Mouse (Mus musculus) B cell, adult 62 days (primary cell): ENCODE measurements around the gene Stk4. TPM values are rescaled to one million over a fixed set of nuclear protein-coding genes. Genes with fewer than 3 reads are reported as not detected.

Experiments
- total RNA-seq: library from RNA; stranded (reverse); gene quantifications from 4 replicates; pipeline ENCODE4 v1.2.4, GENCODE M21; 2023

Gene Stk4
- total RNA-seq = 229 to 235 TPM (median 230 TPM) in 4 replicates

GRCm38 (mm10) chr2:164070142-164070764 lies at the start of gene Stk4:
TSS of gene Stk4 (plus strand) at chr2:164070322.

GRCm38 (mm10) chr2:164025150-164025549 lies 45.0 kb upstream of the Stk4 start, which contains the start of gene Pabpc1l:
TSS of gene Pabpc1l (plus strand) at chr2:164025450.

GRCm38 (mm10) chr2:164070765-164071436 lies 779 bp downstream of the Stk4 start, which contains the start of gene Tomm34:
TSS of gene Tomm34 (minus strand) at chr2:164071169.

GRCm38 (mm10) chr2:164170902-164171301 lies 100.8 kb downstream of the Stk4 start, which contains the start of gene Kcns1:
TSS of gene Kcns1 (minus strand) at chr2:164171113.

GRCm38 (mm10) chr2:164182692-164183255 lies 112.7 kb downstream of the Stk4 start, which contains the start of gene Wfdc5:
TSS of gene Wfdc5 (minus strand) at chr2:164182742.

GRCm38 (mm10) chr2:164190576-164190975 lies 120.5 kb downstream of the Stk4 start, which contains the start of gene Wfdc12:
TSS of gene Wfdc12 (minus strand) at chr2:164190608.

GRCm38 (mm10) chr2:164199626-164200327 lies 129.7 kb downstream of the Stk4 start, which contains the start of gene Wfdc15a:
TSS of gene Wfdc15a (minus strand) at chr2:164200130.

Other genes starting within 250 kb of the Stk4 start
- gene Ccn5, start 249.5 kb upstream of the Stk4 start, total RNA-seq = not detected in 4 replicates
- gene Kcnk15, start 216.7 kb upstream of the Stk4 start, total RNA-seq = not detected in 4 replicates
- gene Rims4, start 151.6 kb upstream of the Stk4 start, total RNA-seq = not detected in 4 replicates
- 90.8 to 97.9 TPM (median 94.7 TPM) in 4 replicates for gene Ywhab, start 75.4 kb upstream of the Stk4 start, total RNA-seq
- gene Pabpc1l, start 44.9 kb upstream of the Stk4 start, total RNA-seq = 2.1 to 5.3 TPM (median 4.1 TPM) in 4 replicates
- gene Tomm34, start 847 bp downstream of the Stk4 start, total RNA-seq = 69.8 to 74.2 TPM (median 71.3 TPM) in 4 replicates
- not detected in 4 replicates for gene Kcns1, start 100.8 kb downstream of the Stk4 start, total RNA-seq
- not detected in 4 replicates for gene Wfdc5, start 112.4 kb downstream of the Stk4 start, total RNA-seq
- not detected in 4 replicates for gene Wfdc12, start 120.3 kb downstream of the Stk4 start, total RNA-seq
- not detected in 4 replicates for gene Wfdc15a, start 129.8 kb downstream of the Stk4 start, total RNA-seq
- not detected in 4 replicates for gene Wfdc15b, start 151.3 kb downstream of the Stk4 start, total RNA-seq
- not detected in 4 replicates for gene Svs2, start 168.1 kb downstream of the Stk4 start, total RNA-seq
- not detected in 4 replicates for gene Svs3b, start 186.3 kb downstream of the Stk4 start, total RNA-seq
- not detected in 4 replicates for gene Svs4, start 208.1 kb downstream of the Stk4 start, total RNA-seq
- not detected in 4 replicates for gene Svs3a, start 218.9 kb downstream of the Stk4 start, total RNA-seq
- not detected in 4 replicates for gene Svs6, start 246.4 kb downstream of the Stk4 start, total RNA-seq